Comparison of ENCODE assay signal across 8 mouse cellular contexts in the genomic region with DNA sequence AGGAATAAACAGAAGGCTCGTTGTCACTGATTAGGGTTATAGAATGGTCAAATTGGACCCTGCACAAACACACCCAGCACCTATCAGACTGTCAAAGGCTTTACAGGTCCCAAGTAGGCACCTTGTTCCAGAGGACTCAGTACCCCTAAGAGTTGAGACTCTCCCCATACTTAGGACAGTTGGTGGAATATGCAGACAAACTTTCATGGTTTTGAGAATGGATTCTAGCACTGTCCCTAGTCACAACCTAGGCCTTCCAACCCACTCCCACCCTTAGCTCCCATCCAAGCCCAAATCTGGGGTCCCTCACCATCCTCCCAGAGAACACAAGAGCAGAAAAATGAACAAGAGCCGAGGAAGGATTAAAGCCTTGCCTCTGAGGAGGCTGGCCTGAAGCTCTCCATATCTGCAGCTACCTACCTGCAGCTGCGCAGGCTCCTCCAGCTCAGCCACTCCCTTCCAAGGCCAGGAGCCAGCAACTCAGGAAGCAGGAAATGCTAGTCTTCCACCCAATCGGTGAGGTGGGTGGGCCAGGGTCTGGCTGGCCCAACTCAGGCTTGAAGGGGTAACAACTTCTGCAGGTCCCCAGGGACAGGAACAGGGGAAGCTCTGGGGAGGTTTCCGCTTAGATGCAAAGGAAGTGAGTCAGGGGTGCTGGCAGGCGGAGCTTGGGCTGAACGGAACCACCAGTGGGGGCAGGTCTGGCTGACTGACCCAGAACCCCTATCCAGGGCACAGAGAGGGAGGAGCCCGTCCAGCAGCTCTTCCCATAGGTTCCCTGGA. TPM values are rescaled to one million over a fixed set of nuclear protein-coding genes. Genes with fewer than 3 reads are reported as not detected.
DNase-seq lines count a peak whose midpoint lies in the region; ATAC-seq and TF ChIP-seq lines count a peak whose summit lies in the region.

A gene (minus strand): TSS at position 715 of the 783 bp plus-strand sequence.

- 14% methylated on average over 8 of the region's 8 CpGs for WGBS in forebrain, embryonic 13.5 days
- WGBS in forebrain, embryonic 15.5 days, result 15% methylated on average over 8 of the region's 8 CpGs
- 18% methylated on average over 8 of the region's 8 CpGs for WGBS in heart, adult 2 months
- WGBS in lung, embryonic 15.5 days, result 16% methylated on average over 8 of the region's 8 CpGs

- peaks cover 32% of the 10 kb centered on the region for H3K27me3 ChIP-seq in forebrain, embryonic 13.5 days
- peaks cover 29% of the 10 kb centered on the region for H3K27me3 ChIP-seq in forebrain, embryonic 15.5 days
- H3K27me3 ChIP-seq in heart, adult 2 months (ENCODE audit: control insufficient read depth, insufficient read depth, low read length), result no peaks in the 10 kb centered on the region
- H3K27me3 ChIP-seq in lung, embryonic 15.5 days, result peaks cover 9% of the 10 kb centered on the region

- TF ChIP-seq CTCF in brain, embryonic 14.5 days (IDR thresholded peaks at IDR 0.05; ENCODE audit: borderline replicate concordance, extremely low read depth, insufficient read depth, insufficient read length), result no peak
- TF ChIP-seq CTCF in heart, adult 2 months (IDR thresholded peaks at IDR 0.05), result no peak

- no peak for TF ChIP-seq POLR2A in brain, embryonic 14.5 days (IDR thresholded peaks at IDR 0.05; ENCODE audit: borderline replicate concordance, extremely low read depth, insufficient read depth, insufficient read length, poor library complexity, severe bottlenecking)
- peak; percentile 87 for TF ChIP-seq POLR2A in heart, adult 2 months (IDR thresholded peaks at IDR 0.05; ENCODE audit: insufficient read depth, low read depth, low read length)

- H3K27ac ChIP-seq in forebrain, embryonic 13.5 days, result no peak within 1 kb of the TSS
- H3K27ac ChIP-seq in forebrain, embryonic 15.5 days (replicated peaks), result no peak within 1 kb of the TSS
- peak within 1 kb of the TSS; percentile 95 for H3K27ac ChIP-seq in heart, adult 2 months
- H3K27ac ChIP-seq in lung, embryonic 15.5 days, result peak within 1 kb of the TSS; percentile 74

- 0 out of 2 replicates have a peak within 1 kb of the TSS, but pooled peaks have one; percentile 14 for H3K4me2 ChIP-seq in forebrain, embryonic 13.5 days
- H3K4me2 ChIP-seq in forebrain, embryonic 15.5 days (replicated peaks), result no peak within 1 kb of the TSS
- H3K4me2 ChIP-seq in lung, embryonic 15.5 days, result peak within 1 kb of the TSS; percentile 65

- H3K4me1 ChIP-seq in forebrain, embryonic 13.5 days, result peaks cover 6% of the 10 kb centered on the region; the same call in 1 of the 2 replicates
- H3K4me1 ChIP-seq in forebrain, embryonic 15.5 days, result 0 out of 2 replicates have a peak, but pooled peaks cover 3% of the 10 kb centered on the region
- H3K4me1 ChIP-seq in heart, adult 2 months (ENCODE audit: control insufficient read depth, insufficient read depth, low read length), result peaks cover 20% of the 10 kb centered on the region
- H3K4me1 ChIP-seq in lung, embryonic 15.5 days, result peaks cover 37% of the 10 kb centered on the region

- ATAC-seq in forebrain, embryonic 13.5 days, result no peak
- no peak for ATAC-seq in forebrain, embryonic 15.5 days (replicated peaks)
- peak; percentile 55 for ATAC-seq in lung, embryonic 15.5 days (ENCODE audit: borderline replicate concordance, extremely low read depth, low FRiP score, low TSS enrichment)

- intact Hi-C loops in heart, adult 2 months (cut with DNase I), result loop anchor here (1.0 kb wide), 2 partner anchors 16 to 29 kb away; a partner anchor contains a TSS

- no peak within 1 kb of the TSS for H3K9ac ChIP-seq in forebrain, embryonic 13.5 days
- no peak within 1 kb of the TSS for H3K9ac ChIP-seq in forebrain, embryonic 15.5 days (replicated peaks)
- peak within 1 kb of the TSS; percentile 51 for H3K9ac ChIP-seq in heart, adult 2 months (ENCODE audit: low read depth, low read length)
- peak within 1 kb of the TSS; percentile 39 for H3K9ac ChIP-seq in lung, embryonic 15.5 days

- H3K4me3 ChIP-seq in forebrain, embryonic 13.5 days, result no peak within 1 kb of the TSS
- H3K4me3 ChIP-seq in forebrain, embryonic 15.5 days, result no peak within 1 kb of the TSS
- H3K4me3 ChIP-seq in heart, adult 2 months, result peak within 1 kb of the TSS; percentile 52
- peak within 1 kb of the TSS; percentile 36 for H3K4me3 ChIP-seq in lung, embryonic 15.5 days

- TF ChIP-seq EP300 in heart, adult 2 months (IDR thresholded peaks at IDR 0.05; ENCODE audit: insufficient read depth, low read depth, low read length), result peak; percentile 88

- H3K79me2 ChIP-seq in heart, adult 2 months (replicated peaks; ENCODE audit: control insufficient read depth, insufficient read depth, low read length), result no peaks in the 10 kb centered on the region

- H3K36me3 ChIP-seq in forebrain, embryonic 13.5 days (ENCODE audit: poor library complexity, severe bottlenecking), result peaks cover 34% of the 10 kb centered on the region
- peaks cover 23% of the 10 kb centered on the region for H3K36me3 ChIP-seq in forebrain, embryonic 15.5 days
- no peaks in the 10 kb centered on the region for H3K36me3 ChIP-seq in heart, adult 2 months (ENCODE audit: control insufficient read depth, insufficient read depth, low read length)
- peaks cover 24% of the 10 kb centered on the region for H3K36me3 ChIP-seq in lung, embryonic 15.5 days

- no peaks in the 10 kb centered on the region for H3K9me3 ChIP-seq in forebrain, embryonic 13.5 days (replicated peaks)
- no peaks in the 10 kb centered on the region for H3K9me3 ChIP-seq in forebrain, embryonic 15.5 days
- no peaks in the 10 kb centered on the region for H3K9me3 ChIP-seq in lung, embryonic 15.5 days

- DNase-seq in brain, embryonic 14.5 days (ENCODE audit: low read depth), result peak; percentile 13
- peak; percentile 85 to 93 for DNase-seq in heart, adult 2 months
- DNase-seq in kidney, adult 18-20 months, result peak; percentile 84
- peak; percentile 85 for DNase-seq in skeletal muscle tissue, adult 2 months (ENCODE audit: low read depth, low spot score)
- no peak for DNase-seq in frontal cortex, postnatal 10 days (ENCODE audit: low spot score in 2 of 2)

RNA-seq across cellular contexts. Expression of the gene that starts here (rescaled TPM):
- 0.66 and 0.78 TPM in 2 replicates for polyA plus RNA-seq in forebrain, embryonic 13.5 days (2015; fragmentation: Nextera tagmentation; extraction: Ambion mirVana)
- polyA plus RNA-seq in forebrain, embryonic 15.5 days (2015; fragmentation: Nextera tagmentation; extraction: Ambion mirVana), result 1.3 and 1.6 TPM in 2 replicates
- 1.9 and 2.0 TPM in 2 replicates for polyA plus RNA-seq in brain, embryonic 14.5 days (2012; rRNA removed)
- total RNA-seq in heart, adult 2 months (2021), result 1 to 10 TPM; 4.3 to 4.9 TPM
- 6.8 and 9.4 TPM in 2 replicates for polyA plus RNA-seq in heart, adult 2 months (2012; rRNA removed)
- 8.8 and 11.7 TPM in 2 replicates for polyA plus RNA-seq in lung, embryonic 15.5 days (2015; fragmentation: Nextera tagmentation; extraction: Ambion mirVana)

Comparison
In these comparisons a context has a peak if more than half of its experiments do, and no peak if none do; other contexts are left out.
1. H3K27ac ChIP-seq: peak in heart, adult 2 months (single experiment) and lung, embryonic 15.5 days (single experiment); none in forebrain, embryonic 13.5 days (single experiment) and forebrain, embryonic 15.5 days (single experiment).
2. H3K4me3 ChIP-seq: peak in heart, adult 2 months (single experiment) and lung, embryonic 15.5 days (single experiment); none in forebrain, embryonic 13.5 days (single experiment) and forebrain, embryonic 15.5 days (single experiment).
3. H3K9ac ChIP-seq: peak in heart, adult 2 months (single experiment) and lung, embryonic 15.5 days (single experiment); none in forebrain, embryonic 13.5 days (single experiment) and forebrain, embryonic 15.5 days (single experiment).
4. DNase-seq: peak in brain, embryonic 14.5 days (single experiment), heart, adult 2 months (2 of 2), kidney, adult 18-20 months (single experiment) and skeletal muscle tissue, adult 2 months (single experiment); none in frontal cortex, postnatal 10 days (0 of 2).